Mouse (Mus musculus) lung, adult 2 months (tissue): ENCODE measurements at regions not wholly inside any gene's neighbourhood (a gene's known extent, or its start where the extent isn't known, plus 50 kb on each side); places are given as distances from the start of the nearest gene placed in this dataset.

Experiments used
- CTCF ChIP-seq: fragments of 200-500 bp; IDR thresholded peaks from 2 replicates; pipeline ENCODE4 v1.5.1; 2011; ENCODE audit warnings: mild to moderate bottlenecking, low read length, control low read depth; ENCODE audit not compliant: insufficient read depth
- POLR2A ChIP-seq: fragments of 200-500 bp; IDR thresholded peaks from 2 replicates; pipeline ENCODE4 v1.6.1; 2011; ENCODE audit warnings: low read depth, mild to moderate bottlenecking, control low read depth, low read length, borderline replicate concordance; ENCODE audit errors: extremely low read depth

DNA sequence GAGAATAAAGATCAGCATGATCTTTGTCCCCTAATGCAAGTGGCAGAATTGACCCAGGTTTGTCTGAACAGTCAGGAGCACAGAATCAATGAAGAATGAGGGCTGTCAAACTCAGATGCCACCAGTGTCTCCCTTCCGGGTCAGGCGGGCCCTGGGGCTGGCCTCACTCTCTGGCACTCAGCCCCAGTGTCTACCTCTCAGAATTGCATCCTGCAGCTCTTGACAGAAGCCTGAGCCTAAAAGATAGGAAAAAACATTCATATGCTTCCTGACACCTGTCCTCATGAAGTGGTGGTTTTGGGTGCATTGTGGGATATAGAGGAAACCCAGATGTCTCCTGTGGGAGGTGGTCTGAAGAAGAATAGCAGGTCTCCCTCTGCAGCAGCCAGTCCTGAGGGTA, 107.9 kb upstream of the Sfswap start:
- TF ChIP-seq POLR2A: no peak
- TF ChIP-seq CTCF: no peak
